Mouse (Mus musculus): ENCODE results near the gene Hmgn1.
A peak's percentile ranks its signal among the peaks of the same experiment; 100 is the strongest.
"Not testable (repeated sequence)": the region's sequence is repeated elsewhere in the genome, so short reads cannot be mapped to it uniquely, and the experiment has no call there.

Hmgn1 gene

GRCm38 (mm10) chr16:96120022-96120623, 7.4 kb downstream of the Hmgn1 start:
- DNase-seq, result no peak

- no peak for DNase-seq
Measured at GRCm38 (mm10) chr16:96114729-96115128, 12.8 kb downstream of the Hmgn1 start.

- DNase-seq, result peak; percentile 44 to 55
Measured at GRCm38 (mm10) chr16:96112769-96113168, 14.8 kb downstream of the Hmgn1 start.

- DNase-seq, result peak; percentile 25 to 46
Measured at GRCm38 (mm10) chr16:96110655-96111345, 16.7 kb downstream of the Hmgn1 start.

GRCm38 (mm10) chr16:96109673-96110072, 17.9 kb downstream of the Hmgn1 start:
- DNase-seq, result peak; percentile 29 to 35

- no peak for DNase-seq
Measured at GRCm38 (mm10) chr16:96103036-96103435, 24.5 kb downstream of the Hmgn1 start.

- not testable (repeated sequence) for DNase-seq
Measured at GRCm38 (mm10) chr16:96097811-96098210, 29.7 kb downstream of the Hmgn1 start.

GRCm38 (mm10) chr16:96095966-96096365, 31.6 kb downstream of the Hmgn1 start:
- no peak for DNase-seq

- no peak for DNase-seq
Measured at GRCm38 (mm10) chr16:96091515-96092504, 35.7 kb downstream of the Hmgn1 start.

GRCm38 (mm10) chr16:96088120-96088519, 39.4 kb downstream of the Hmgn1 start:
- DNase-seq, result no peak

- no peak for DNase-seq
Measured at GRCm38 (mm10) chr16:96087436-96087835, 40.1 kb downstream of the Hmgn1 start.

- DNase-seq, result peak; percentile 75 to 85
Measured at GRCm38 (mm10) chr16:96087001-96087400, 40.5 kb downstream of the Hmgn1 start.

- peak; percentile 61 to 71 for DNase-seq
Measured at GRCm38 (mm10) chr16:96085597-96085996, 41.9 kb downstream of the Hmgn1 start.

- peak in 1 of 2 experiments; percentile 19 for DNase-seq
Measured at GRCm38 (mm10) chr16:96083179-96083646, 44.3 kb downstream of the Hmgn1 start.

GRCm38 (mm10) chr16:96082301-96083178, 45.0 kb downstream of the Hmgn1 start, which contains the start of gene Brwd1:
Brwd1 (minus strand) TSS chr16:96082526.
- peak; percentile 87 to 91 for DNase-seq

GRCm38 (mm10) chr16:96081742-96082241, 45.7 kb downstream of the Hmgn1 start:
- no peak for DNase-seq

GRCm38 (mm10) chr16:96081331-96081730, 46.2 kb downstream of the Hmgn1 start:
- DNase-seq, result peak; percentile 84 to 93

GRCm38 (mm10) chr16:96080524-96080923, 47.0 kb downstream of the Hmgn1 start:
- no peak for DNase-seq

Data from spleen, adult 18-20 months (tissue).